Mouse (Mus musculus): ENCODE data around the gene Cntf. TPM values are rescaled to one million over a fixed set of nuclear protein-coding genes. Genes with fewer than 3 reads are reported as not detected.
"Not testable (repeated sequence)": the region's sequence is repeated elsewhere in the genome, so short reads cannot be mapped to it uniquely, and the experiment has no call there.

Gene Cntf
- polyA plus RNA-seq, 1 experiment from 2014 or later = 0.77 TPM

DNA sequence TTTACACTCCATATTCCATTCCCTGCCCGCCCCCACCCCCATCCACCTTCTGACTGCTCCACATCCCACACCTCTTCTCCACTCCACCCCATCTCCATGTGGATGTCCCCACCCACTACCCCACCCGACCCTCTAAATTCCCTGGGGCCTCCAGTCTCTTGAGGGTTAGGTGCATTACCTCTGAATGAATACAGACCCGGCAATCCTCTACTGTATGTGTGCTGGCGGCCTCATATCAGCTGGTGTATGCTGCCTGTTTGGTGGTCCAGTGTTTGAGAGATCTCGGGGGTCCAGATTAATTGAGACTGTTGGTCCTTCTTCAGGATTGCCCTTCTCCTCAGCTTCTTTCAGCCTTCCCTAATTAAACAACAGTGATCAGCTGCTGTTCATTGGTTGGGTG is 44.5 kb downstream of the Cntf start:
- H3K4me2 ChIP-seq (ENCODE audit: low read depth, low read length); H3K4me3 ChIP-seq (ENCODE audit: low read depth, low read length); H3K27me3 ChIP-seq (ENCODE audit: control insufficient read depth, insufficient read depth, low read length); ATAC-seq (replicated peaks; ENCODE audit: insufficient number of reproducible peaks, low FRiP score, low TSS enrichment, low read depth); DNase-seq (ENCODE audit: low spot score); H3K9me3 ChIP-seq (replicated peaks; ENCODE audit: control insufficient read depth, low read length); H3K9ac ChIP-seq (replicated peaks; ENCODE audit: low read length); H3K27ac ChIP-seq (replicated peaks; ENCODE audit: low read depth, low read length); H3K36me3 ChIP-seq (replicated peaks; ENCODE audit: control insufficient read depth, insufficient read depth, low read depth, low read length); H3K4me1 ChIP-seq (ENCODE audit: control insufficient read depth, insufficient read depth, low read length): not testable (repeated sequence)
- WGBS = 91% methylated on average over 5 of the region's 5 CpGs

DNA sequence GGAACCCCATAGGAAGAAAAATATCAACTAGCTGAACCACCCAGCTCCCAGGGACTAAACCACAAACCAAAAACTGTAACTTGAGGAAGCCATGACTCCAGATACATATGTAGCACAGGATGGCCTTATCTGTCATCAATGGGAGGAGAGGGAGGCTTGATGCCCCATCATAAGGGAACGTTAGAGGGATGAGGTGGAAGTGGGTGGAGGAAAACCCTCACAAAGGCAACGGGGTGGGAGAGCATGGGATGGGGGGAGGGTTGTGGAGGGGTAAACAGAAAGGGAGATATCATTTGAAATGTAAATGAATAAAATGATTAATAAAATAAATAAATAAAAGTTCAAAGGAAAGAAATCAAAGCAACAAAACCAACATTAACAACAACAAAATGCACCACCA is 45.0 kb downstream of the Cntf start:
- Histone ChIP-seq H3K36me3 (replicated peaks; ENCODE audit: control insufficient read depth, insufficient read depth, low read depth, low read length) (no peaks in the 10 kb centered on the region), H3K4me2 (ENCODE audit: low read depth, low read length) (no peak overlapping the region), H3K9ac (replicated peaks; ENCODE audit: low read length) (no peak overlapping the region), H3K27ac (replicated peaks; ENCODE audit: low read depth, low read length) (no peak overlapping the region), H3K27me3 (ENCODE audit: control insufficient read depth, insufficient read depth, low read length) (no peaks in the 10 kb centered on the region), H3K4me3 (ENCODE audit: low read depth, low read length) (no peak overlapping the region), H3K9me3 (replicated peaks; ENCODE audit: control insufficient read depth, low read length) (no peaks in the 10 kb centered on the region), H3K4me1 (ENCODE audit: control insufficient read depth, insufficient read depth, low read length) (no peaks in the 10 kb centered on the region)
- DNase-seq (ENCODE audit: low spot score) = no peak
- no peak for ATAC-seq (replicated peaks; ENCODE audit: insufficient number of reproducible peaks, low FRiP score, low TSS enrichment, low read depth)
- WGBS = 76% methylated on average over 2 of the region's 2 CpGs

DNA sequence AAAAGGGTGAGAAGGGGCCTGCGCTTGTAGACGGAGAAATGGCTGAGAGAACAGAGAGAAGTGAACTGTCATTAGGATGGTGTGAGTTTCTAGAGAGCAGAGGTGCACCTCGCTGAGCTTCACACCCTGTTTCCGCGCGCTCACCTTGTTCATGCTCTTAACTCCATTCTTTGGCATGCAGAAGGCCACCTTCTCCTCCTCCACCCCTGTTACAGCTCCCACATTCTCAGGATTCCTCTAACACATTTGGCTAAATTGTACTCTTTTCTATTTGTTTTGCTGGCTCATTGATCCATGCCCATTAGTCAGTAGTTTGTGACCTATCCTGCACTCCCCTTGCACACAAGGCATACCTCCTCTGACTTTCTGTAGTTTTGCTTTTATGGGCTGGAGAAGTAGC is 46.2 kb downstream of the Cntf start:
- no peak for DNase-seq (ENCODE audit: low spot score)
- Histone ChIP-seq H3K36me3 (replicated peaks; ENCODE audit: control insufficient read depth, insufficient read depth, low read depth, low read length) (no peaks in the 10 kb centered on the region), H3K9ac (replicated peaks; ENCODE audit: low read length) (no peak overlapping the region), H3K27me3 (ENCODE audit: control insufficient read depth, insufficient read depth, low read length) (no peaks in the 10 kb centered on the region), H3K9me3 (replicated peaks; ENCODE audit: control insufficient read depth, low read length) (no peaks in the 10 kb centered on the region), H3K4me3 (ENCODE audit: low read depth, low read length) (no peak overlapping the region), H3K27ac (replicated peaks; ENCODE audit: low read depth, low read length) (no peak overlapping the region), H3K4me2 (ENCODE audit: low read depth, low read length) (no peak overlapping the region), H3K4me1 (ENCODE audit: control insufficient read depth, insufficient read depth, low read length) (no peaks in the 10 kb centered on the region)
- no peak for ATAC-seq (replicated peaks; ENCODE audit: insufficient number of reproducible peaks, low FRiP score, low TSS enrichment, low read depth)
- 82% methylated on average over 6 of the region's 6 CpGs for WGBS

Other genes with a start within 250 kb of the Cntf start
- 29.4 and 33.4 TPM in 2 replicates for gene Fam111a, start 219.9 kb downstream of the Cntf start, polyA plus RNA-seq (2014; fragmentation: Nextera tagmentation; extraction: Ambion mirVana)
- gene Gm4952, start 165.7 kb downstream of the Cntf start, polyA plus RNA-seq (2014; fragmentation: Nextera tagmentation; extraction: Ambion mirVana) = 0.13 and 0.18 TPM in 2 replicates
- not detected in 2 replicates for gene Glyat, start 132.3 kb downstream of the Cntf start, polyA plus RNA-seq (2014; fragmentation: Nextera tagmentation; extraction: Ambion mirVana)
- gene Olfr1442, start 95.2 kb downstream of the Cntf start, polyA plus RNA-seq (2014; fragmentation: Nextera tagmentation; extraction: Ambion mirVana) = not detected in 2 replicates
- not detected in 2 replicates for gene Olfr1443, start 87.5 kb downstream of the Cntf start, polyA plus RNA-seq (2014; fragmentation: Nextera tagmentation; extraction: Ambion mirVana)
- gene Keg1, start 69.8 kb downstream of the Cntf start, polyA plus RNA-seq (2014; fragmentation: Nextera tagmentation; extraction: Ambion mirVana) = not detected in 2 replicates
- gene Zfp91, start 30.5 kb upstream of the Cntf start, polyA plus RNA-seq (2014; fragmentation: Nextera tagmentation; extraction: Ambion mirVana) = 10.5 and 11.0 TPM in 2 replicates
- 0.77 and 0.80 TPM in 2 replicates for gene Lpxn, start 30.6 kb upstream of the Cntf start, polyA plus RNA-seq (2014; fragmentation: Nextera tagmentation; extraction: Ambion mirVana)
- not detected in 2 replicates for gene Gm5244, start 81.0 kb upstream of the Cntf start, polyA plus RNA-seq (2014; fragmentation: Nextera tagmentation; extraction: Ambion mirVana)
- gene Olfr1444, start 91.7 kb upstream of the Cntf start, polyA plus RNA-seq (2014; fragmentation: Nextera tagmentation; extraction: Ambion mirVana) = not detected in 2 replicates
- gene Olfr1445, start 118.2 kb upstream of the Cntf start, polyA plus RNA-seq (2014; fragmentation: Nextera tagmentation; extraction: Ambion mirVana) = not detected in 2 replicates
- gene Olfr1446, start 127.9 kb upstream of the Cntf start, polyA plus RNA-seq (2014; fragmentation: Nextera tagmentation; extraction: Ambion mirVana) = not detected in 2 replicates
- not detected in 2 replicates for gene Olfr1447, start 138.1 kb upstream of the Cntf start, polyA plus RNA-seq (2014; fragmentation: Nextera tagmentation; extraction: Ambion mirVana)
- not detected in 2 replicates for gene Olfr1448, start 158.8 kb upstream of the Cntf start, polyA plus RNA-seq (2014; fragmentation: Nextera tagmentation; extraction: Ambion mirVana)
- gene Olfr1449, start 165.2 kb upstream of the Cntf start, polyA plus RNA-seq (2014; fragmentation: Nextera tagmentation; extraction: Ambion mirVana) = not detected in 2 replicates
- gene Olfr1450, start 184.6 kb upstream of the Cntf start, polyA plus RNA-seq (2014; fragmentation: Nextera tagmentation; extraction: Ambion mirVana) = not detected in 2 replicates
- not detected in 2 replicates for gene Olfr1451, start 229.4 kb upstream of the Cntf start, polyA plus RNA-seq (2014; fragmentation: Nextera tagmentation; extraction: Ambion mirVana)